Mouse (Mus musculus): ENCODE measurements around the gene Rnh1.

The Rnh1 gene

DNA sequence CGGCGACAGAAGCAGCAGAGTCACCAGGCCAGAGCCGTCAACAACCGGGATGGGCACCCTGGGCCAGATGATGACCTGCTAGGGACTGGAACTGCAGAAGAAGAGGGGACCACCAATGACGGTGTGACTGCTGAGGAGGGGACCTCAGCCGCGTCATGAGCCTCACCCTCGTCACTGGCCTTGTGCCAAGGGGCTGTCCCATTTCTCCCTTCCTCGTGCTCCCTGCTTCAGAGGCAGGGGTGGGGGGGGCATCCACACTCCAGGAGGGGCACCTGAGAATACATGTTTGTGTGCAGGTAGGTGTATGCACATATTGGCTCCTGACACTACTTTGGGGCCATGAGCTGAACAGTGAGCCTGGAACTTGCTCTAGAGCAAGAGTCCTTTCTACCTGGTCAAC, 17.3 kb downstream of the Rnh1 start:
- DNase-seq = no peak

DNA sequence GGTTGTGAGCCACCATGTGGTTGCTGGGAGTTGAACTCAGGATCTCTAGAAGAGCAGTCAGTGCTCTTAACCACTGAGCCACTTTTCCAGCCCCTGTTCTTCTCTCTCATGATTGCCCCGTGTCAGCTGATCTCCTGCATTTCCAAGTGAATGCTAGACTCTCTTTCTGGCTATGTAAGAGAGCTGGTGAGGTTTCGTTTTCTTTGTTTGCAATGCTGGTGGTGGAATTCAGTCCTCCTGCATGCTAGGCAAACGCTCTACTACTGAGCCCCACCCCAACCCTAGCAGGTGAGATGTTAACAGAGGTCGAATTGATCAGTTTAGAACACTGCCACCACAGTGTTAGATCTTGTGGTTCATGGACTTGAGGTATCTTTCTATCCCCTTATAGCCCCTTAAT, 24.0 kb downstream of the Rnh1 start:
- no peak for DNase-seq

DNA sequence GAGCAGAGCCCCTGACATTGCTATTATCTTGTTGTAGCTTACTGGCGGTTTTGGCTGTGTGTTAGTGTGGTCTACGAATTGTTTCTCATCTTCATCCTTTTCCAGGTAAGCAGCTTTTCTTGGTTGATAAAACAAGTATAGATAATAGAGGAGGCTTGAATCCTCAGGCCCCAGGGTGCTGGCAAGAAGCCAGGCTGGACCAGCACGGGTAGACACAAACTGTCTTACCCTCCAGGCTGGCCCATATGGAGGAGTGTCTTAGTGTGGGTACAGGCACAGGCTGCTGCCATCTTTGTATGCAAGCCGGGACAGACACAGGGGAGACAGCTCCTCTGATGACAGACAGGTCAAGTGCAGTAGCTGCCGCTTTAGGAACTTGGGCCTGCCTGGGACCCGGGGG, 25.6 kb downstream of the Rnh1 start:
- DNase-seq = no peak

DNA sequence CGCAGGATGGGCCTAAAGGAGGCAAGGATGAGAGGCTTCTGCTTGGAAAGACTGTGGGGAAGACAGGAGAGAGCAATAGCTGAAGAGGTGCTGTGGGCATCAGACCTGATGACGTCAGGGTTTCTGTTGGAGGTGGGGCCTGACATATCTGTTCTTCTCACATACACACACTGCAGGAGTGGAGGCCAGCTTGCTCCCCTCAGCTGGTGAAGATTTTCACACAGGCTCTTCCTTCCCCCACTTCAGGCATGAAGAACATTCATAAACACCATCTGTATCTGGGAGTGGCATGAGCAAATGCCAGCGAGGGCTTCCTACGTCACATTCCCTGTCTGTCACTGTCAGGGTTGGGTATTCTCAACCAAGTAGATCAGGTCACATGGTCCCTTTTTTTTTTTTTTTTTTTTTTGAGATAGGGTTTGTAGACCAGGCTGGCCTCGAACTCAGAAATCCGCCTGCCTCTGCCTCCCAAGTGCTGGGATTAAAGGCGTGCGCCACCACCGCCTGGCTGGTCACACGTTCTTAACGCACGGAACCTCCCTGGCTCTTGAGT, 26.5 kb downstream of the Rnh1 start:
- DNase-seq = no peak

DNA sequence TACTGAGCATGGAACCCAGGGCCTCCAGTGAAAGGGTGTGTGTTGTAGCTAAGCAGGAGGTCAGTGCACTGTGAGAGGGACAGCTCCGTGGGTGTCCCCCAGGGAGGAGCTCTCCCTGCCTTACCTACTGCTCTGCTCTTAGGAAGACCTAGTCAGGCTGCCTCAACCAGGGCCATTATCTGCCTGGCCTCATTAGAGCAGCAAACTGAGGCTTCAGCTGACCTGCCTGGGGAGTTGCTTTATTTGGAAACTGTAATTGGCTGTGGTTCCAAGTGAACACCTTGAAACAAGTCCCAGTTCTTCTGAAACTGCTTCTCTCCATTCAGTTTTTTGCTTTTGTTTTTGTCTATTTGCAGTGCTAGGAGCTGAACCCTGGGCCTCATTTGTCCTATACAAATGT, 27.3 kb downstream of the Rnh1 start:
- DNase-seq = no peak

DNA sequence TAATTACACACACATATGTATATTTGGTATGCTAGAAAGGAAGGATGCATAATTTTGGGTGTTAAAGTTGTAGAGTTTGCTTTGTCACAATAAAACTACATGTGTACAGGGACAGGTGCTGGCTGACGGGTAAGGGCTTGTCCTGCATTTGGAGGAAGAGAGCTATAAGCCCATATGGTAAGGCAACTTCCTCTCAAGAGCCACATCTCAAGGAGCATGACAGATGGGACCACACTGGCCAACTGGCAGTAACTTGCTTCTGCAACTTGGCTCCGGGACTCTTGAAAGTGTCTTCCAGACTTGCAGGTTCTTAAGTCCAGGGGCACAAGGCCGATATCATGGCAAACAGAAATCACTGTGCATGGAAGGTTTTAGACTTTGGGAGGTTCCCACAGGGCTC, 28.0 kb downstream of the Rnh1 start:
- no peak for DNase-seq

DNA sequence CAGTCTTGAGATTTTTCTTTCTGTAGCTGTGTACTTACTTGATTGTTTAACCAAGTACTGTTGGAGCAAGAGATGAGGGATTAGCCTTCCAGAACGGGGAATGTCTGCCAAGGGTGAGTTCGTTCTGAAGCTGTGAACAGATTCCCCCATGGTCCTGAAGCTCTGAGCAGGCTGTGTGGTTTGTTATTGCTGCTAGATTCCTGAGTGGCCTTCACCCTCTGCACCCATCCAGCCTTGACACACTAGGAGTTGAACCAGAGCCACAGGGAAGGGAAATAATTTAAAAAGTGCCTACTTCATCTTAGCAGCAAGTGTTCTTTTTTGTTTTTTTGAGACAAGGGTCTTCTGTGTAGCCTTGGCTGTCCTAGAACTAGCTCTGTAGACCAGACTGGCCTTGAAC, 28.8 kb downstream of the Rnh1 start:
- no peak for DNase-seq

DNA sequence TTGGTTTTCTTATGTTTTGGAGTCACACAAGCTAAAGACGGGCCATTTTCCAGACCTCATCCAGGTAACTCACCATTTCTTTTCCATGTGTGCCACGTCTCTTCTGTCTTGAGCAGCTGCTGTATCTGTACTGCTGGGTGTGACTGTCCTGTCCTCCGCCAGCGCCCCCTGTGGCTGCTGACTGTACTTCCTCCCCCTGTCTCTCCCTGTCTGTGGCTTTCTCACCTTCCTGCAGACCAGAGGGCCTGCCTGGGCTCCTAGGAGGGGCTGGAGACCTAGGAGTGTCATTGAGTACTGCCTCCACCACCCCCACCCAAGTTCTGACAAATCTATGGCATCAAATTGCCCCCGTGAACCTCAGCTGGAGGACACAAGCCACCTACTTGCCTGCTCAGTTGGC, 29.5 kb downstream of the Rnh1 start:
- peak; percentile 54 for DNase-seq

DNA sequence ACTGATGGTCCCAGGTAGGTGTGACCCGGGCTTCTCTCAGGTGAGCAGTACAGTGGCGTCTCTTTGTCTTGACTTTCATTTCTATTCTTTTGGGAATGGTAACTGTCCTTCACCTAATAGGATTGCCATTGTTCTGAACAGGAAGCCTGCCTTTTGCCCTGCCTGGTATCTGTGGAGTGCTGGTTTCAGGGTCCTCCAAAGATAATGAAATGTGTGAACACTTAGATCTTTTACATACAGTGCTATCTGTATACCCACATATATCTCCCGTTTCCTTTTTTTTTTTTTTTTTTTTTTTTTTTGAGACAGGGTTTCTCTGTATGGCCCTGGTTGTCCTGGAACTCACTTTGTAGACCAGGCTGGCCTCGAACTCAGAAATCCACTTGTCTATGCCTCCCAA, 31.3 kb downstream of the Rnh1 start:
- no peak for DNase-seq

DNA sequence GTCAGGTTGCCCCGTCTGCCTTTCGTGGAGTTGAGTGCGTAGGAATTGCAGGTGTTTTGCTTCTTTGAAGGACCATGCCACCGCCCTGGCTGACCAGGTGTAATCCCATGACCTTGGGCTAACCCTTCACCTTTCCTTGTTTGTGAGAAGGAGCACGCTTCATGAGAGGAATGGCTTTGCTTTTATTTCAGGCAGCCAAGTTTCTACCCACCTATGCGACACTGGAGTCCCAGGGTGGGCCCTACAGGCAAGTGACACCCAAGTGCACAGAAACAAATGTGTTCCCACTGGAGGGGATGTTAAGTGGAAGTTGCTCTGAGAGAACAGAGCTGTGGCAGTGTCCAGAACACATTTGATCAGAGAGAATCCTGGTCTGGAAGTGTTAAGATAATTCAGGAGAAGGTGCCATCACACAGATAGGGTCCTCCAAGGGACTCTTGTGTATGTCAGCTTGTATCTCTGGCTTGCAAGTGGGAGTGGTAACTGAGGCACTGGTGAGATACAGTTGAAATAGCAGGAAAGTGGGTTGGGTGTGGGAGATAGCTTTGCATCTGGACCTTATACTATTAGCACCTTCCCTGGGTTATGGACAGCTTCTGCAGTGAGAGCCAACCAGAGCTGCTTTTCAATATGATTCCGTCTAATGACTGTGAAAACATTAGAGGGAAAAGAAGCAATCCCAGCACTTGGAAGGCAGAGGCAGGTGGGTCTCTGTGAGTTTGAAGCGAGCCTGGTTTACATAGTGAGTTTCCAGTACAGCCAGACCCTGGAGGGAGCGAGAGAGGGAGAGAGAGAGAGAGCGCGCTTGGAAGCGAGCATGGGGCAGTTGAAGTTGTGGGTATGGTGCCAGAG, 40.5 kb downstream of the Rnh1 start:
- no peak for DNase-seq

DNA sequence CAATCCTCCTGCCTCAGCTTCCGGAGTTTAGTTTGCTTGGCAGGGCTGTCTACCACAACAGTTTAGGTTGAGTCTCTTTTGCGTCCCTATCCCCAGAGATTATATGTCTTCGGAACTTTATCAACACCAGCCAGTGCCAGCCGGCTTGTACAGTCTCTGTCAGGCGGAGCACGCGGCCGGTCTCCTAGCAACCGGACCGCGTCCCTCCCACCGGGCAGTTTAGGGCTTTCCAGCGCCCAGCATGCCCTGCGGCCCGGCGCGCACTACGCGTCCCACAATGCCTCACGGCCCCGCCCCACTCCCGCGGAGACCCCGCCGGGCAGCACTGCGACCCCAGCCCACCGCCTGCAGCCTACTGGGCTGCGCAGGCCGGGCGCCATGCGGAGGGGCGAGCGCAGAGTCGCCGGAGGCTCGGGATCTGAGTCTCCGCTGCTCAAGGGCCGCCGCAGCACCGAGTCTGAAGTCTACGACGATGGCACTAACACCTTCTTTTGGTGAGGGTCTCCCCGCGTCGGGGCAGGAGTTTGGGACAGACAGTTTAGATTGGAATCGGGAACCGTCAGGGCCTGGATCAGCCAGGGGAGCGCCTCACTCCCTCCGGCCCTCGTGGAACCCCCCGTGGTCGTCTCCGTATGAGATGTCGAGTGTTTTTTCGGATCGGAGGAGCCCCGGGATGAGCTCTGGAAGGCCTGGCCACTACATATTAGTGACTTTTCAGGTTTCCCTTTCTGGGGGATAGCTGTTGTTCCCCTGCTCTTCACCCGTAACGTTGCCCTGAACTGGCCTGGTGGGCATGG, 41.4 kb downstream of the Rnh1 start:
- DNase-seq = peak; percentile 89

DNA sequence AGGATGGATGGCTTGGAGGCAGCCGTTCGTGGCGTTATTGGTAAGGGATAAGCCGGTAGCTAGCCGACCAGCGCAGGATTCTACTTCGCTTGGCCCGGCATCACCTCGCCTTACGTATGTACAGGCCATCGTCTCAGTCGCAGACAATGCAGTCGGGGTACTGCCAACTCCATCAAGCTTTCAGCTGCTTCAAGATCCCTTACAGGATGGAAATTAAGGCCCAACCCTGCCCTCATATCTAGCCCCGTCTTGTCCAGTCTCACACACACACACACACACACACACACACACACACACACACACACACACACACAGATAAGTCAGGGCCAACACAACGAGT, 49.2 kb downstream of the Rnh1 start:
- DNase-seq = no peak

DNA sequence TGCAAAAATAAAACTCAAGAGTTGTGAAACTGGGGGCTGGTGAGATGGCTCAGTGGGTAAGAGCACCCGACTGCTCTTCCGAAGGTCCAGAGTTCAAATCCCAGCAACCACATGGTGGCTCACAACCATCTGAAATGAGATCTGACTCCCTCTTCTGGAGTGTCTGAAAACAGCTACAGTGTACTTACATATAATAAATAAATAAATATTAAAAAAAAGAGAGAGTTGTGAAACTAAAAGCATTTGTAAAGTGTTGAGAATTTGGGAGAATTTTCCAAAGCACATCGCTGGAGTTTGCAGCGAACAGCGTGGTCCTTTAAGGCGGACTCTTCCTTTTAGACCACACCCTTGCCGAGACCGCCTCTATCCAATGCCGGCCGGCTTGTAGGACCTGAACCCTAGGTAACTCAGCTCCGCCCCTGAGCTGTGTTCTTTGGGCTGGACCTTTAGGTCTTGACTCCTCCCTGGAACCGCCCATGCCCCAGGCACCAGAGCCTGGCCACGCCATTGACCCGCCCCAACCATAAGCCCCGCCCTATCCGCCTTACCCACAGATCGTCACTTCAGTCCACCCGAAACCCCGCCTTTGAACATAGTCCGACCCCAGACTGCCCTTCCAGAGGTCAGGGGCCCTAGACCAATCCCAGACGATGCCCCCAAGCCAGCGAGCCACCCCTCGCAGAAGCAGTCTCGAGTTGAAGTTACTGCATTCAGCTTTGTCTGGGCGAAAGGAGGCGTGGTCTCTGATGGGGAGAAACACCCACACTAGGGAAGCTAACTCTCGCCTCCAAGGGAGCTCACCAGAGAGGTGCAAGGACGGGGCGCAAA, 49.8 kb downstream of the Rnh1 start:
- peak; percentile 96 for DNase-seq

DNA sequence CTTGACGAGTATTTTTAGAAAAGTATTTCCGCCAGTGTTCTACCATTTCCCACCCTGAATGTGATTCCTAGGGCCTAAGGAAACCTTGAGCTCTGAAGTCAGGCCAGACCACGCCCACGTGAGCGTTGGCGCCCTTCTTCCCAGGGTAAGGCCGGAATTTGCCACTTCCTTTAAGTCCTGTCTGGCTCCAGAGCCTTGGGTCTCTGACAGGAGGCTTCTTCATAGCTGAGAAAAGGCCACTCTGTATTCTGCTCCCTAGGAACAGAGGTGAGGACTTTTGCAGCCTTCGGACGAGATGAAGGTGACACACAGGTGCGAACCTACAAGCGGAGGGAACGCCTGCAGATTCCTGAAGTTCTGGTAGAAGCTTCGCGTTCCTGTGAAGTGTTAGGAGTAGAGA, 50.4 kb downstream of the Rnh1 start, which contains the start of gene Ptdss2:
Gene Ptdss2 (plus strand): TSS at position 138 of the 400 bp plus-strand sequence.
- DNase-seq = peak; percentile 67

DNA sequence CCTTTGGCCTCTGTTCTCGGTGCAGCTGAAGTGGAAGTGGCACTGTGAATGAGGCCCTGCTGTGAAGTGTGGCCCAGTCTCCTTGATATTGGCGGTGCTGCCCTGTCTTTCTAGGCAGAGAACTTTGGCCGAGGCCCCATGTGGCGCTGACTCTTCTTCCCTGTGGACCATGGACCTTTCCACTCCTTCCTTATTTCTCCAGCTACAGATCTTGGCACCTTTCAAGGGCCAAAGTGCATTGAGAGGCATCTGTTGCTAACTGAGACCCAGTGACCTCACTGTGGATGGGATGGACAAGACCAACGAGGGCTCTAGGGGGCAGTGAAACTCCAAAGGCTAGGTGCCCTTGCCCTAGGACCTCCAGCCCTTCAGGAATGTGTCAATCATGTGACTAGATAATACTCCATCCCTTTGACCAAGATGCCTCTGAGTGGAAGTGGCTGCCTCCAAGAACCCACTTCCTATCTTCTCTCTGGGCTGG, 51.6 kb downstream of the Rnh1 start:
- DNase-seq = peak; percentile 16

DNA sequence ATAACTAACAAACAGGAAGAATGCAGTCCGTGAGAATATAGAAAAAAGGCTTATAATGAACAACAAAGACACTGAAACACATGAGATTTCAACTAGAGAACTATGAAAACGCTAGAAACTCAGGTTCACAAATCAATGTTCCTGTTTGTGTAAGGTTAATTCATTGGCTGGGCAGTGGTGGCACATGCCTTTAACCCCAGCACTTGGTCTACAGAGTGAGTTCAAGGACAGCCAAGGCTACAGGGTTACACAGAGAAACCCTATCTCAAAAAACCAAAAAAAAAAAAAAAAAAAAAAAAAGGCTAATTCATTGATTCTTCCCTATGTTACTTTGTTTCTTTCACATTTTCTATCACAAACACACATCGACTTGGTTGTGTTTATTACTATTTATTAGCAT, 52.1 kb downstream of the Rnh1 start:
- DNase-seq = no peak

DNA sequence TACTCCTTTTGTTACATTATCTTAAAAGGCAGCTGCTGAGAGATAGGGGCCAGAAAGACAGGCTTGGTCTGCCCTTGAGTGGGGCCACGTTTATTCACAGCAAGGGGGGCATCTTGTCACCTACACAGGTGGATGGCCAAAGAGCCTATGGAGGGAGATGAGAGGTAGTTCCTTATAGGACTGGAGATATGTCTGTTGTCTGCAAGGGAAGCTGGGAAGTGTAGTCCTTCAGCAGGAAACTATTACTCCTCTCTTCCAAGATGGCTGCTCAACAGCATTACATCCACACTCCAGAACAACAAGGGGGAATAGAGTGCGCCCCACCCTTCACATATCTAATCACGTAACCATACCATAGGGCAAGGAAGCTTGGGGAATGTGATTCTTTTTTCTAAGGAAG, 53.2 kb downstream of the Rnh1 start:
- no peak for DNase-seq

DNA sequence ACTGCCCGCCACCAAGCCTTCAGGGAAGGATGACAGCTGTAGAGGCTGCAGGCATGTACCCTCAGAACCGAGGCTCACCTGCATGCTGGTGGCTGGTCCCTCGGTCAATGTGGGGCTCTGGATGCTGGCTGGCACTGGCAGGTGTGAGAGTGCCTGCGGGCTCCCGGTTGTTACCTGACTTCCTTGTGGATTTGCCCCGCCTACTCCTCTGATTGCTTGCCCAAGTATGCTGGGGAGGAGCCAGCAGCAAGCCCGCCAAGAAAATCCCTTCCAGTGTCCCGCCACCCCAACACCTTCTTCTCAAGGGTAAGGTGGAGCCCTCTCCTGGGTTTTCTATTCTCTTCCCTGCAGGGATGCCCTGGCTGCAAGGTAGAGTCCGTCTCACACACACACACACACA, 55.0 kb downstream of the Rnh1 start, which contains the start of gene Ano9:
Gene Ano9 (minus strand): TSS at position 171 of the 400 bp plus-strand sequence.
- DNase-seq = peak; percentile 34

DNA sequence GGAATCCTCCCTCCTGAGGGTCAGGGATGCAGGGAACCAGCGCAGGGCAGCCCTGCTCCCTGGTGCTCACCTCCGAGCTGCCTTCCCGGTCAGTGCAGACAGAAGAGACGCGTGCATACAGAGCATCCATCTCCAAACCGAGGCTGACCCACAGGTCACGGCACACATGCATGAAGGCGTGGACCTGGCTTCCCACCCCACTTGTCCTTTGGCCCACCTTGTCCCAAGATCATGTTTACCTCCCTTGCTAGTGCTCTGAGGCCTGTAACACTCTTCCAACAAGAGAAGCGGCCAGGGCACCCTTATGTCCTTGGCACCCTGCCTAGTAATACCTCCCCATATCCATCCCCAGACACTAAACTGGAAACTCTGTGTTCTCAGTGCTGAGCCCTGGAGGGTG, 56.8 kb downstream of the Rnh1 start:
- DNase-seq = no peak

Measured in lung, postnatal 14 days (tissue).